Mouse (Mus musculus) heart, embryonic 10.5 days (tissue): ENCODE results near the gene Aim2. TPM values are rescaled to one million over a fixed set of nuclear protein-coding genes. Genes with fewer than 3 reads are reported as not detected.

ENCODE experiments used
- DNase-seq: peaks from one replicate; pipeline ENCODE4 v3.0.0-alpha.2; 2017; ENCODE audit warnings: low spot score
- H3K27ac ChIP-seq: fragments of 300-500 bp; sonication (generic); 2 replicates; pipeline ENCODE4 v1.5.1; 2016; ENCODE audit warnings: mild to moderate bottlenecking
- H3K27me3 ChIP-seq: fragments of 300-500 bp; sonication (generic); 2 replicates; pipeline ENCODE4 v1.6.1; 2016; ENCODE audit warnings: mild to moderate bottlenecking; ENCODE audit not compliant: poor library complexity, insufficient read depth, severe bottlenecking
- H3K36me3 ChIP-seq: fragments of 300-500 bp; sonication (generic); 2 replicates; pipeline ENCODE4 v1.6.1; 2016; ENCODE audit warnings: mild to moderate bottlenecking, moderate library complexity
- H3K4me1 ChIP-seq: fragments of 300-500 bp; sonication (generic); 2 replicates; pipeline ENCODE4 v1.6.1; 2016; ENCODE audit warnings: mild to moderate bottlenecking
- H3K4me3 ChIP-seq: fragments of 300-500 bp; sonication (generic); 2 replicates; pipeline ENCODE4 v1.5.1; 2016; ENCODE audit warnings: mild to moderate bottlenecking, moderate library complexity
- H3K9me3 ChIP-seq: fragments of 300-500 bp; sonication (generic); 2 replicates; pipeline ENCODE4 v1.6.1; 2016; ENCODE audit warnings: mild to moderate bottlenecking, moderate library complexity
- WGBS: fragments of 180-500 bp; shearing (Covaris S2); methylation state at CpG from one replicate; pipeline ENCODE4 v1.1.7; 2016; 5-methylcytosine and 5-hydroxymethylcytosine counted together
- polyA plus RNA-seq: library from polyadenylated mRNA; unstranded; fragments of >200 nt; fragmentation: Nextera tagmentation; extraction: Ambion mirVana; gene quantifications from 2 replicates; pipeline ENCODE4 v1.2.1, GENCODE M21; 2016

Gene Aim2
- polyA plus RNA-seq, 1 experiment from 2014 or later = 1.5 TPM

GRCm38 (mm10) chr1:173418936-173419621, 68.4 kb downstream of the Aim2 start:
- no peak overlapping the region for H3K27ac ChIP-seq
- DNase-seq = no peak
- no peaks in the 10 kb centered on the region for H3K4me1 ChIP-seq
- no peaks in the 10 kb centered on the region for H3K36me3 ChIP-seq
- 75% methylated on average over 1 of the region's 1 CpGs for WGBS
- no peak overlapping the region for H3K4me3 ChIP-seq
- H3K9me3 ChIP-seq = no peaks in the 10 kb centered on the region
- no peaks in the 10 kb centered on the region for H3K27me3 ChIP-seq

- WGBS = 69% methylated on average over 6 of the region's 6 CpGs
These were observed 69.7 kb downstream of the Aim2 start for GRCm38 (mm10) chr1:173420374-173420773.

GRCm38 (mm10) chr1:173426345-173426744, 75.7 kb downstream of the Aim2 start:
- Histone ChIP-seq H3K4me3 (no peak overlapping the region), H3K27ac (no peak overlapping the region), H3K27me3 (no peaks in the 10 kb centered on the region), H3K4me1 (no peaks in the 10 kb centered on the region), H3K36me3 (no peaks in the 10 kb centered on the region), H3K9me3 (no peaks in the 10 kb centered on the region)
- DNase-seq = no peak
- 82% methylated on average over 2 of the region's 2 CpGs for WGBS

More at GRCm38 (mm10) chr1:173420374-173420773, 69.7 kb downstream of the Aim2 start:
- peak; percentile 77 for DNase-seq
- Histone ChIP-seq H3K4me3 (no peak overlapping the region), H3K27ac (no peak overlapping the region), H3K27me3 (no peaks in the 10 kb centered on the region), H3K9me3 (no peaks in the 10 kb centered on the region), H3K36me3 (no peaks in the 10 kb centered on the region), H3K4me1 (no peaks in the 10 kb centered on the region)

- H3K4me3 ChIP-seq = no peak overlapping the region
- H3K36me3 ChIP-seq = no peaks in the 10 kb centered on the region
- H3K4me1 ChIP-seq = no peaks in the 10 kb centered on the region
- no peaks in the 10 kb centered on the region for H3K27me3 ChIP-seq
- no peaks in the 10 kb centered on the region for H3K9me3 ChIP-seq
- WGBS = 82% methylated on average over 8 of the region's 8 CpGs
- no peak for DNase-seq
- no peak overlapping the region for H3K27ac ChIP-seq
These were observed 76.7 kb downstream of the Aim2 start for GRCm38 (mm10) chr1:173427385-173427784.

GRCm38 (mm10) chr1:173429995-173430699, 79.5 kb downstream of the Aim2 start:
- Histone ChIP-seq H3K4me1 (no peaks in the 10 kb centered on the region), H3K27ac (no peak overlapping the region), H3K27me3 (no peaks in the 10 kb centered on the region), H3K36me3 (no peaks in the 10 kb centered on the region), H3K9me3 (no peaks in the 10 kb centered on the region), H3K4me3 (no peak overlapping the region)
- 75% methylated on average over 5 of the region's 5 CpGs for WGBS
- DNase-seq = no peak

GRCm38 (mm10) chr1:173432411-173432810, 81.7 kb downstream of the Aim2 start:
- no peaks in the 10 kb centered on the region for H3K4me1 ChIP-seq
- no peak for DNase-seq
- H3K36me3 ChIP-seq = no peaks in the 10 kb centered on the region
- 87% methylated on average over 2 of the region's 2 CpGs for WGBS
- H3K27ac ChIP-seq = no peak overlapping the region
- no peaks in the 10 kb centered on the region for H3K9me3 ChIP-seq
- no peak overlapping the region for H3K4me3 ChIP-seq
- H3K27me3 ChIP-seq = no peaks in the 10 kb centered on the region

- H3K27me3 ChIP-seq = no peaks in the 10 kb centered on the region
- no peak for DNase-seq
- 82% methylated on average over 6 of the region's 6 CpGs for WGBS
- no peaks in the 10 kb centered on the region for H3K4me1 ChIP-seq
- H3K36me3 ChIP-seq = no peaks in the 10 kb centered on the region
- H3K9me3 ChIP-seq = no peaks in the 10 kb centered on the region
- no peak overlapping the region for H3K4me3 ChIP-seq
- no peak overlapping the region for H3K27ac ChIP-seq
These were observed 86.7 kb downstream of the Aim2 start for GRCm38 (mm10) chr1:173437161-173437953.

- DNase-seq = no peak
- Histone ChIP-seq H3K4me1 (no peaks in the 10 kb centered on the region), H3K4me3 (no peak overlapping the region), H3K27ac (no peak overlapping the region), H3K36me3 (no peaks in the 10 kb centered on the region), H3K9me3 (no peaks in the 10 kb centered on the region), H3K27me3 (no peaks in the 10 kb centered on the region)
- 59% methylated on average over 1 of the region's 1 CpGs for WGBS
These were observed 90.0 kb downstream of the Aim2 start for GRCm38 (mm10) chr1:173440681-173441080.

- Histone ChIP-seq H3K4me3 (no peak overlapping the region), H3K4me1 (no peaks in the 10 kb centered on the region), H3K36me3 (no peaks in the 10 kb centered on the region), H3K27me3 (no peaks in the 10 kb centered on the region), H3K27ac (no peak overlapping the region), H3K9me3 (no peaks in the 10 kb centered on the region)
- no peak for DNase-seq
- WGBS = 68% methylated on average over 4 of the region's 4 CpGs
These were observed 90.5 kb downstream of the Aim2 start for GRCm38 (mm10) chr1:173441210-173441609.

GRCm38 (mm10) chr1:173443061-173443460, 92.4 kb downstream of the Aim2 start:
- DNase-seq = no peak
- 91% methylated on average over 1 of the region's 1 CpGs for WGBS
- no peaks in the 10 kb centered on the region for H3K36me3 ChIP-seq
- H3K4me3 ChIP-seq = no peak overlapping the region
- no peaks in the 10 kb centered on the region for H3K27me3 ChIP-seq
- no peak overlapping the region for H3K27ac ChIP-seq
- H3K4me1 ChIP-seq = no peaks in the 10 kb centered on the region
- no peaks in the 10 kb centered on the region for H3K9me3 ChIP-seq

GRCm38 (mm10) chr1:173447067-173447466, 96.4 kb downstream of the Aim2 start:
- H3K27ac ChIP-seq = no peak overlapping the region
- H3K4me1 ChIP-seq = no peaks in the 10 kb centered on the region
- no peak for DNase-seq
- no peak overlapping the region for H3K4me3 ChIP-seq
- no peaks in the 10 kb centered on the region for H3K27me3 ChIP-seq
- WGBS = 72% methylated on average over 4 of the region's 4 CpGs
- no peaks in the 10 kb centered on the region for H3K36me3 ChIP-seq
- no peaks in the 10 kb centered on the region for H3K9me3 ChIP-seq

GRCm38 (mm10) chr1:173450621-173451020, 99.9 kb downstream of the Aim2 start:
- H3K4me3 ChIP-seq = no peak overlapping the region
- no peak for DNase-seq
- H3K4me1 ChIP-seq = no peaks in the 10 kb centered on the region
- WGBS = 86% methylated on average over 4 of the region's 4 CpGs
- no peaks in the 10 kb centered on the region for H3K27me3 ChIP-seq
- H3K27ac ChIP-seq = no peak overlapping the region
- H3K9me3 ChIP-seq = no peaks in the 10 kb centered on the region
- H3K36me3 ChIP-seq = no peaks in the 10 kb centered on the region

GRCm38 (mm10) chr1:173451665-173452064, 101.0 kb downstream of the Aim2 start:
- 90% methylated on average over 5 of the region's 5 CpGs for WGBS
- Histone ChIP-seq H3K36me3 (no peaks in the 10 kb centered on the region), H3K27ac (no peak overlapping the region), H3K9me3 (no peaks in the 10 kb centered on the region), H3K4me1 (no peaks in the 10 kb centered on the region), H3K4me3 (no peak overlapping the region), H3K27me3 (no peaks in the 10 kb centered on the region)
- DNase-seq = no peak
